In the genomic region with DNA sequence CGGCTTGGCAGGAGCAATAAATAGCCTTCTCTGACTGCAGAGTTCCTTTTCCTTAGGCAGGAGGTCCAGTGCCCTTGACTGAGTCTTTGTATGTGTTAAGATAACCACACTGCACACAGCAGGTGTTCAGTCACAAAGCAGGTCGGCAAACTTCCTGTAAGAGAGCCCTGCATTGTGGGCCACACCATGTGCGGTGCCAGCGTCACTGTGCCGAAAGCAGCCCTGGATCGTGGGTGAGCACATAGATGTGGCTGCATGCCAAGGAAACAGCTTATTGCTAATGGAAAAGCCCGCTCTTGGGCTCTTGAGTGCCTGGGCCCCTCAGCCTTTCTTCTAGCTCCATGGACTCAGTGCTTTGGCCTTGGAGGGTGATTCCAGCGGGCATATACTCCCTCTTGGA, we compare ENCODE assay signal across 9 mouse cellular contexts. TPM values are rescaled to one million over a fixed set of nuclear protein-coding genes. Genes with fewer than 3 reads are reported as not detected.
DNase-seq lines count a peak whose midpoint lies in the region; ATAC-seq lines count a peak whose summit lies in the region.
"Had no signal": no experiment of that assay in that cellular context is flagged by ENCODE, and none has a peak within 500 bp of the region (broad histone marks: within the 10 kb centered on the region; RNA-seq: fewer than 3 reads in every experiment).

No protein-coding gene starts in this region.

- H3K27me3 ChIP-seq in hindbrain, embryonic 14.5 days (ENCODE audit: control insufficient read depth, insufficient read depth, low read length) = no peaks in the 10 kb centered on the region
- H3K27me3 ChIP-seq in hindbrain, embryonic 10.5 days (ENCODE audit: insufficient read depth, poor library complexity, severe bottlenecking) = 0 out of 2 replicates have a peak, but pooled peaks cover 9% of the 10 kb centered on the region
- H3K27me3 ChIP-seq in heart, embryonic 11.5 days (ENCODE audit: control insufficient read depth, insufficient read depth, low read length) = peaks cover 18% of the 10 kb centered on the region

- WGBS in hindbrain, embryonic 14.5 days = 60% methylated on average over 8 of the region's 8 CpGs
- WGBS in hindbrain, embryonic 10.5 days = 85% methylated on average over 8 of the region's 8 CpGs
- 80% methylated on average over 8 of the region's 8 CpGs for WGBS in heart, embryonic 11.5 days (ENCODE audit: insufficient replicate concordance)

- peak; percentile 60 for DNase-seq in hindbrain, embryonic 14.5 days (ENCODE audit: low spot score)
- no peak for DNase-seq in hindbrain, embryonic 10.5 days (ENCODE audit: low spot score)
- DNase-seq in cerebellum, postnatal 25 days = peak; percentile 77 to 82
- DNase-seq in layer of hippocampus, postnatal 36 days = peak; percentile 79
- DNase-seq in right cerebral cortex, postnatal 10 days (ENCODE audit: low spot score in 2 of 2) = peak; percentile 77 to 85
- no peak for DNase-seq in T-cell, adult 2 months (ENCODE audit: low spot score)
- no peak for DNase-seq in gastrocnemius, adult 8-10 months (ENCODE audit: low spot score in 2 of 2)

- no peaks in the 10 kb centered on the region for H3K9me3 ChIP-seq in hindbrain, embryonic 14.5 days (ENCODE audit: control insufficient read depth, low read length)
- no peaks in the 10 kb centered on the region for H3K9me3 ChIP-seq in hindbrain, embryonic 10.5 days
- no peaks in the 10 kb centered on the region for H3K9me3 ChIP-seq in heart, embryonic 11.5 days (replicated peaks; ENCODE audit: control insufficient read depth, low read length)
- H3K9me3 ChIP-seq: megakaryocyte, embryonic 14.5 days had no signal

- H3K4me3 ChIP-seq in hindbrain, embryonic 14.5 days (replicated peaks; ENCODE audit: low read length) = no peak overlapping the region
- no peak overlapping the region for H3K4me3 ChIP-seq in hindbrain, embryonic 10.5 days
- no peak overlapping the region for H3K4me3 ChIP-seq in heart, embryonic 11.5 days (ENCODE audit: low read depth, low read length)
- H3K4me3 ChIP-seq: megakaryocyte, embryonic 14.5 days had no signal

- H3K27ac ChIP-seq in hindbrain, embryonic 14.5 days = peak overlapping the region; percentile 4; the same call in 1 of the 2 replicates
- no peak overlapping the region for H3K27ac ChIP-seq in hindbrain, embryonic 10.5 days
- no peak overlapping the region for H3K27ac ChIP-seq in heart, embryonic 11.5 days (ENCODE audit: low read depth, low read length)

- peaks cover 47% of the 10 kb centered on the region for H3K4me1 ChIP-seq in hindbrain, embryonic 14.5 days (replicated peaks; ENCODE audit: control insufficient read depth, insufficient read depth, low read length)
- H3K4me1 ChIP-seq in hindbrain, embryonic 10.5 days (replicated peaks) = peaks cover 38% of the 10 kb centered on the region
- H3K4me1 ChIP-seq in heart, embryonic 11.5 days (ENCODE audit: control insufficient read depth, insufficient read depth, low read length) = no peaks in the 10 kb centered on the region; the same call in 1 of the 2 replicates

- 0 out of 2 replicates have a peak overlapping the region, but pooled peaks have one; percentile 24 for H3K9ac ChIP-seq in hindbrain, embryonic 14.5 days
- no peak overlapping the region for H3K9ac ChIP-seq in heart, embryonic 11.5 days (ENCODE audit: low read depth, low read length)

- no peaks in the 10 kb centered on the region for H3K36me3 ChIP-seq in hindbrain, embryonic 14.5 days (replicated peaks; ENCODE audit: control insufficient read depth, insufficient read depth)
- no peaks in the 10 kb centered on the region for H3K36me3 ChIP-seq in hindbrain, embryonic 10.5 days
- H3K36me3 ChIP-seq in heart, embryonic 11.5 days (ENCODE audit: control insufficient read depth, insufficient read depth, low read length) = no peaks in the 10 kb centered on the region

- no peak for ATAC-seq in hindbrain, embryonic 14.5 days (ENCODE audit: low FRiP score)
- ATAC-seq in heart, embryonic 11.5 days (replicated peaks; ENCODE audit: insufficient number of reproducible peaks, low FRiP score, low TSS enrichment) = no peak

- H3K4me2 ChIP-seq in hindbrain, embryonic 14.5 days (replicated peaks) = no peak overlapping the region
- no peak overlapping the region for H3K4me2 ChIP-seq in heart, embryonic 11.5 days

RNA-seq across cellular contexts. Expression of gene Rtn4r, which starts 16.8 kb away (rescaled TPM):
- polyA plus RNA-seq in hindbrain, embryonic 14.5 days (2014; fragmentation: Nextera tagmentation; extraction: Ambion mirVana) = 22.7 and 26.2 TPM in 2 replicates
- polyA plus RNA-seq in hindbrain, embryonic 10.5 days (2016; fragmentation: Nextera tagmentation; extraction: Ambion mirVana) = 2.1 and 2.8 TPM in 2 replicates
- 100 to 1,000 TPM in 1 of 2 experiments, 10 to 100 TPM in 1; 96.1 to 105 TPM for total RNA-seq in layer of hippocampus, postnatal 36 days (2021)
- total RNA-seq in gastrocnemius, adult 8-10 months (2022) = under 1 TPM in 1 of 4 experiments, not detected in 3; 0.15 TPM
- polyA plus RNA-seq in heart, embryonic 11.5 days (2014; fragmentation: Nextera tagmentation; extraction: Ambion mirVana) = 0.25 and 0.26 TPM in 2 replicates

RNA-seq across cellular contexts. Expression of gene Prodh, which starts 54.2 kb away (rescaled TPM):
- polyA plus RNA-seq in hindbrain, embryonic 14.5 days (2014; fragmentation: Nextera tagmentation; extraction: Ambion mirVana) = 2.8 and 3.1 TPM in 2 replicates
- polyA plus RNA-seq in hindbrain, embryonic 10.5 days (2016; fragmentation: Nextera tagmentation; extraction: Ambion mirVana) = 9.7 and 13.4 TPM in 2 replicates
- total RNA-seq in layer of hippocampus, postnatal 36 days (2021) = 10 to 100 TPM; 32.7 to 42.6 TPM
- total RNA-seq in gastrocnemius, adult 8-10 months (2022) = 10 to 100 TPM in 2 of 4 experiments, 1 to 10 TPM in 2; 7.8 to 16.8 (median 9.7) TPM
- 8.0 TPM in 2 replicates for polyA plus RNA-seq in heart, embryonic 11.5 days (2014; fragmentation: Nextera tagmentation; extraction: Ambion mirVana)

Comparison
In these comparisons a context has a peak if more than half of its experiments do, and no peak if none do; other contexts are left out.
1. DNase-seq: peak in hindbrain, embryonic 14.5 days (single experiment), cerebellum, postnatal 25 days (2 of 2), layer of hippocampus, postnatal 36 days (2 of 2) and right cerebral cortex, postnatal 10 days (2 of 2); none in hindbrain, embryonic 10.5 days (single experiment), T-cell, adult 2 months (single experiment) and gastrocnemius, adult 8-10 months (0 of 2).